Mouse (Mus musculus) stomach, postnatal 0 days (tissue): ENCODE measurements around the gene Pdap1.

ENCODE experiments used
- CTCF ChIP-seq: IDR thresholded peaks from 2 replicates; pipeline ENCODE4 v1.5.1; 2016; ENCODE audit warnings: antibody characterized with exemption, low read depth, mild to moderate bottlenecking, moderate library complexity
- EP300 ChIP-seq: optimal IDR thresholded peaks from 2 replicates; pipeline ENCODE3; 2016; ENCODE audit warnings: antibody characterized with exemption

GRCm38 (mm10) chr5:145140611-145141010 lies 573 bp upstream of the Pdap1 start:
- no peak for TF ChIP-seq CTCF
- TF ChIP-seq EP300: no peak
